Mouse (Mus musculus) midbrain, embryonic 12.5 days (tissue): ENCODE measurements around the gene Wwc2. TPM values are rescaled to one million over a fixed set of nuclear protein-coding genes. Genes with fewer than 3 reads are reported as not detected.

Source experiments
- ATAC-seq: fragments of 200-750 bp; cut with Nextera tagmentation; 2 replicates; pipeline ENCODE4 v1.8.0; 2017; ENCODE audit warnings: low read depth, moderate TSS enrichment, moderate library complexity; ENCODE audit not compliant: low FRiP score
- H3K27ac ChIP-seq: fragments of 300-500 bp; sonication (generic); replicated peaks from 2 replicates; pipeline ENCODE4 v1.5.1; 2016; ENCODE audit warnings: mild to moderate bottlenecking
- H3K27me3 ChIP-seq: fragments of 300-500 bp; sonication (generic); 2 replicates; pipeline ENCODE4 v1.6.1; 2016; ENCODE audit warnings: mild to moderate bottlenecking
- H3K36me3 ChIP-seq: fragments of 300-500 bp; sonication (generic); 2 replicates; pipeline ENCODE4 v1.6.1; 2016
- H3K4me1 ChIP-seq: fragments of 300-500 bp; sonication (generic); 2 replicates; pipeline ENCODE4 v1.6.1; 2016
- H3K4me2 ChIP-seq: fragments of 300-500 bp; sonication (generic); replicated peaks from 2 replicates; pipeline ENCODE4 v1.6.1; 2016; ENCODE audit warnings: mild to moderate bottlenecking, moderate library complexity
- H3K4me3 ChIP-seq: fragments of 300-500 bp; sonication (generic); 2 replicates; pipeline ENCODE4 v1.5.1; 2016; ENCODE audit warnings: mild to moderate bottlenecking
- H3K9ac ChIP-seq: fragments of 300-500 bp; sonication (generic); replicated peaks from 2 replicates; pipeline ENCODE4 v1.6.1; 2016; ENCODE audit warnings: mild to moderate bottlenecking, moderate library complexity
- H3K9me3 ChIP-seq: fragments of 300-500 bp; sonication (generic); 2 replicates; pipeline ENCODE4 v1.6.1; 2016; ENCODE audit warnings: mild to moderate bottlenecking
- WGBS: fragments of 180-500 bp; shearing (Covaris S2); methylation state at CpG from one replicate; pipeline ENCODE4 v1.1.7; 2016; 5-methylcytosine and 5-hydroxymethylcytosine counted together
- polyA plus RNA-seq: library from polyadenylated mRNA; unstranded; fragments of >200 nt; fragmentation: Nextera tagmentation; extraction: Ambion mirVana; gene quantifications from 2 replicates; pipeline ENCODE4 v1.2.1, GENCODE M21; 2016

Gene Wwc2
- polyA plus RNA-seq, 1 experiment from 2014 or later, result 9.9 TPM

DNA sequence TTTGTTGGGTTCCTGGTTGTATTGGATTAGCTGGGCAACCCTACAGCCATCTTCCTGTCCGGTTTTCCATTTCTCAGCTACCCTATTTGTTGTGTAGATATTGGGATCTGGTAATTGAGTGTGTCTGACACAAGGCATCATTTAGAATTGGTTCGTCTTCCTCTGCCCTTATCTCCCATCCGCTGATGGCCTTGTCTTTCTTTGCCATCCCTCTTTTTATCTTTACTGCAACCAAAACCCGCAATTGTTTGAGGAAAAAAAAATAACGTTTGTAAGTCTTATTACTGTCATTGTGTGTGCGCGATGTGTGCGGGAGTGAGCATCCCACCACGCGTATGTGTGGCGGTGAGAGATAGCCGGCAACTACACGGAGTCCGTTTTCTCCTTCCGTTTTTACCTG, 18.7 kb upstream of the Wwc2 start:
- no peak for ATAC-seq
- Histone ChIP-seq H3K4me1 (no peaks in the 10 kb centered on the region), H3K36me3 (no peaks in the 10 kb centered on the region), H3K27me3 (no peaks in the 10 kb centered on the region), H3K9ac (no peak overlapping the region), H3K4me2 (no peak overlapping the region), H3K27ac (no peak overlapping the region), H3K9me3 (no peaks in the 10 kb centered on the region), H3K4me3 (no peak overlapping the region)
- 87% methylated on average over 15 of the region's 15 CpGs for WGBS

DNA sequence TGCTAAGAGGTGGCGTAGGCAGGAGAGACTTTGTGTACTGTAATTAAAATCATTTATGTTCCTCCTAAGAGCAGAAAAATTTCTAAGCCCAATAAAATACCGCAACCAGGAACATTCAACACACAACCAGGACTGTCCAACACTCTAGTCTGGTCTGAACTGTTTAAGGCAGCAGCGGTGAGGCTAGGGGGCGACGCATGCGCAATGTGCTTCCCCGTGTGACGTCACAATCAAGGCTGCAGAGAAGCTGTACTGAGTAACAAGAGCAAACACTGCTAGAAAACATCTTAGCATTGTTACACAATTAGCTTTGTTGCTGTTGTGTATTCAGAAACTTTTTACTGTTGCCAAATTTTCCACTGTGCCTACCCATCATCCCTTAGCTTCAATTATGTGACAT, 18.2 kb upstream of the Wwc2 start:
- 87% methylated on average over 8 of the region's 8 CpGs for WGBS
- H3K9ac ChIP-seq, result no peak overlapping the region
- no peaks in the 10 kb centered on the region for H3K36me3 ChIP-seq
- H3K27ac ChIP-seq, result no peak overlapping the region
- no peak overlapping the region for H3K4me3 ChIP-seq
- H3K27me3 ChIP-seq, result no peaks in the 10 kb centered on the region
- H3K9me3 ChIP-seq, result no peaks in the 10 kb centered on the region
- ATAC-seq, result no peak
- H3K4me1 ChIP-seq, result no peaks in the 10 kb centered on the region
- no peak overlapping the region for H3K4me2 ChIP-seq

- no peak overlapping the region for H3K4me3 ChIP-seq
- H3K36me3 ChIP-seq, result no peaks in the 10 kb centered on the region
- H3K4me2 ChIP-seq, result no peak overlapping the region
- H3K9me3 ChIP-seq, result no peaks in the 10 kb centered on the region
- 94% methylated on average over 4 of the region's 4 CpGs for WGBS
- no peak overlapping the region for H3K9ac ChIP-seq
- no peaks in the 10 kb centered on the region for H3K4me1 ChIP-seq
- H3K27me3 ChIP-seq, result no peaks in the 10 kb centered on the region
- no peak overlapping the region for H3K27ac ChIP-seq
- no peak for ATAC-seq
These were observed 16.1 kb upstream of the Wwc2 start for GRCm38 (mm10) chr8:48006869-48007268.

GRCm38 (mm10) chr8:48002551-48002950, 11.8 kb upstream of the Wwc2 start:
- Histone ChIP-seq H3K27me3 (no peaks in the 10 kb centered on the region), H3K4me2 (no peak overlapping the region), H3K4me1 (no peaks in the 10 kb centered on the region), H3K4me3 (no peak overlapping the region), H3K36me3 (no peaks in the 10 kb centered on the region), H3K9me3 (no peaks in the 10 kb centered on the region), H3K9ac (no peak overlapping the region), H3K27ac (no peak overlapping the region)
- ATAC-seq, result no peak
- 95% methylated on average over 8 of the region's 8 CpGs for WGBS

- 99% methylated on average over 6 of the region's 6 CpGs for WGBS
These were observed 10.7 kb upstream of the Wwc2 start for GRCm38 (mm10) chr8:48001395-48001794.

DNA sequence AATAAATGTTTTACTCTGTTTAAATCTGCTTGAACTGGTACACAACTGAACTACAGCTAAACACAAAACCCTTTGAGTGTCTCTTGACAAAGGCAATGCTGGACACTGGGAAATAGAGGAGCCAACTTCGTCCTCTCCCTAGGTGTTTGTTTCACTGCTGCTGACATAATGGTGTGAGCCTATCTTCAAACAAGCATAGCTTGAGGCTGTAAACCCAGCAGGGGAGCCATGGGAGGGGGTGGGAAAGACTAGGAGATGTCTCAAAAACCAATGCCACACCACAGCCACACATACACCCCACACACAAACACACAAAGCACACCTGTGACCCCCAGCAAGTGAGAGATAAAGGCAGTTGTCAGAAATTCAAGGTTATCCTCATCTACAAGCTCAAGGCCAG, 6.0 kb upstream of the Wwc2 start:
- H3K4me3 ChIP-seq, result no peak overlapping the region

More at GRCm38 (mm10) chr8:48001395-48001794, 10.7 kb upstream of the Wwc2 start:
- H3K27me3 ChIP-seq, result no peaks in the 10 kb centered on the region
- H3K4me1 ChIP-seq, result no peaks in the 10 kb centered on the region
- H3K9me3 ChIP-seq, result no peaks in the 10 kb centered on the region
- H3K27ac ChIP-seq, result no peak overlapping the region
- H3K4me3 ChIP-seq, result no peak overlapping the region
- H3K4me2 ChIP-seq, result no peak overlapping the region
- no peak for ATAC-seq
- H3K9ac ChIP-seq, result no peak overlapping the region
- no peaks in the 10 kb centered on the region for H3K36me3 ChIP-seq

DNA sequence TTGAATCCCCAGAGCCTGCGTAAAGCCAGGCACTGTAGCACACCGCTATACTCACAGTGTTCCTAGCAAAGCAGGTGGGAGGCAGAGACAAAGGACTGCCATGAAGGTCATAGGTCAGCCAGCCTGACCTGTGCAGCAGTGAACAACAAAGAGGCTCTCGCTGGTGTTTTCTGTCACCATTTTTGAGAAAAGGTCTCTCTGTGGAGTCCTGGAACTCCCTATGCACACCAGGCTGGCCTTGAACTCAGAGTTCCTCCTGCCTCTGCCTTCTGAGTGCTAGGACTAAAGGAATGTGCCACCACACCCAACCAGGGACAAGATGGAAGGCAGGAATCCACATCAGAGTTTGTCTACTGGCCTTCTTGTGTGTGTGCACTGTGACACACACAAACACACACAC, 5.4 kb upstream of the Wwc2 start:
- no peak for ATAC-seq
- Histone ChIP-seq H3K27ac (no peak overlapping the region), H3K4me1 (peaks cover 9% of the 10 kb centered on the region), H3K4me2 (no peak overlapping the region), H3K4me3 (no peak overlapping the region), H3K36me3 (no peaks in the 10 kb centered on the region), H3K9me3 (no peaks in the 10 kb centered on the region), H3K27me3 (peaks cover 12% of the 10 kb centered on the region), H3K9ac (no peak overlapping the region)
- WGBS, result 84% methylated on average over 3 of the region's 3 CpGs

More for the DNA sequence above, 6.0 kb upstream of the Wwc2 start:
- 65% methylated on average over 1 of the region's 1 CpGs for WGBS
- Histone ChIP-seq H3K27me3 (peaks cover 12% of the 10 kb centered on the region), H3K4me1 (peaks cover 5% of the 10 kb centered on the region; the same call in 1 of the 2 replicates), H3K4me2 (no peak overlapping the region), H3K9ac (no peak overlapping the region), H3K9me3 (no peaks in the 10 kb centered on the region), H3K27ac (no peak overlapping the region), H3K36me3 (no peaks in the 10 kb centered on the region)
- ATAC-seq, result no peak

DNA sequence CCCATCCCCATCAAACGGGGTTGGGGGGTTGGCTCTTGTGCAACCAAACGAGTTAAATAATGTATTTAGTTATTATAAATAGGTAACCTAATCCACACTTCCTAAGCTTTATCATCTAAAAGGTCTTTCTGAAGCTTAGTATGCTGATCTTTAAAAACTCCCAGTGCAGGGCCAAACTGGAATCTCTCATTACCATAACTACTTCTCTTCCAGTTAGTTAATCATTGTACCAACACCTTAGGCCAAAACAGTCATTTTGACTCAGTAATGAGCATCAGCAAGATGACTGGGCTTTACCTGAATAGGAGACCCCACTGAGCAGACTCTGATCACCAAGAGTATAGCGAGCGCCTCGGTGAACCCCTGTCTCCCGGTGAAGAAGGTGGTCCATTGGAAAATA, 4.7 kb upstream of the Wwc2 start:
- no peak for ATAC-seq
- Histone ChIP-seq H3K4me2 (no peak overlapping the region), H3K9ac (no peak overlapping the region), H3K27ac (no peak overlapping the region), H3K4me3 (no peak overlapping the region), H3K36me3 (no peaks in the 10 kb centered on the region), H3K9me3 (no peaks in the 10 kb centered on the region), H3K4me1 (peaks cover 12% of the 10 kb centered on the region), H3K27me3 (peaks cover 12% of the 10 kb centered on the region)
- 90% methylated on average over 6 of the region's 6 CpGs for WGBS

GRCm38 (mm10) chr8:47994618-47995274, 4.0 kb upstream of the Wwc2 start:
- H3K4me2 ChIP-seq, result no peak overlapping the region
- H3K36me3 ChIP-seq, result no peaks in the 10 kb centered on the region
- peaks cover 13% of the 10 kb centered on the region for H3K4me1 ChIP-seq
- H3K27me3 ChIP-seq, result peaks cover 12% of the 10 kb centered on the region
- H3K9me3 ChIP-seq, result no peaks in the 10 kb centered on the region
- no peak overlapping the region for H3K9ac ChIP-seq
- no peak overlapping the region for H3K27ac ChIP-seq
- 70% methylated on average over 25 of the region's 25 CpGs for WGBS
- H3K4me3 ChIP-seq, result no peak overlapping the region
- ATAC-seq, result no peak

- Histone ChIP-seq H3K9ac (peak overlapping the region; percentile 88), H3K9me3 (no peaks in the 10 kb centered on the region), H3K27ac (peak overlapping the region; percentile 81), H3K4me2 (peak overlapping the region; percentile 87), H3K27me3 (peaks cover 18% of the 10 kb centered on the region), H3K4me3 (peak overlapping the region; percentile 85), H3K36me3 (no peaks in the 10 kb centered on the region), H3K4me1 (peaks cover 28% of the 10 kb centered on the region)
- WGBS, result 1% methylated on average over 32 of the region's 45 CpGs
- ATAC-seq, result peak; percentile 96
These were observed 345 bp downstream of the Wwc2 start for GRCm38 (mm10) chr8:47990386-47990772.

GRCm38 (mm10) chr8:47989655-47990385, 904 bp downstream of the Wwc2 start:
- Histone ChIP-seq H3K27ac (peak overlapping the region; percentile 81), H3K4me2 (peak overlapping the region; percentile 87), H3K4me1 (peaks cover 32% of the 10 kb centered on the region), H3K9ac (peak overlapping the region; percentile 88), H3K9me3 (no peaks in the 10 kb centered on the region), H3K4me3 (peak overlapping the region; percentile 85), H3K27me3 (peaks cover 18% of the 10 kb centered on the region), H3K36me3 (no peaks in the 10 kb centered on the region)
- peak; percentile 79 for ATAC-seq
- under 1% methylated on average over 56 of the region's 66 CpGs for WGBS

DNA sequence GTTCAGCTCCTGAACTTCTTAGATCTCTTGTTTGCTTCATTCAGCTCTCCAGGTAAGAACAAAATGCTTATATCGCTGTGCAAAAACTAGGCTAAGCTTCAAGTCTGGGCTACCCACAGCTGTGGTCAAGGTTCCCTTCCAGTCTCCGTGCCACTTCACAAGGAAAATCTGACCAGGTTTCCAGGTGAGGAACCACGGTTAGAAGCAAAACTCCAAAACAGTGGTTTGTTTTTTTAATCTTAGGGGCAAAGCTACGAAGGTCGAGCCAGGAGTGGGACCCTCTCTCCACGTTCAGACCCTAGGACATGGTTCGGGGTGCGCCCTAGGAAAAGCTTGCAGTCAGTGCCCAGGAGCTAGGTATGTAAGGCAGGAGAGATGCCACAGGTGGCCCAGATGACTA, 1.5 kb downstream of the Wwc2 start:
- Histone ChIP-seq H3K36me3 (no peaks in the 10 kb centered on the region), H3K9me3 (no peaks in the 10 kb centered on the region), H3K9ac (peak overlapping the region; percentile 88), H3K4me1 (peaks cover 32% of the 10 kb centered on the region), H3K27me3 (peaks cover 18% of the 10 kb centered on the region), H3K27ac (no peak overlapping the region), H3K4me3 (peak overlapping the region; percentile 85), H3K4me2 (peak overlapping the region; percentile 87)
- WGBS, result 18% methylated on average over 8 of the region's 8 CpGs
- ATAC-seq, result no peak
